Comparison of ENCODE assay signal across 22 mouse cellular contexts in the genomic region with DNA sequence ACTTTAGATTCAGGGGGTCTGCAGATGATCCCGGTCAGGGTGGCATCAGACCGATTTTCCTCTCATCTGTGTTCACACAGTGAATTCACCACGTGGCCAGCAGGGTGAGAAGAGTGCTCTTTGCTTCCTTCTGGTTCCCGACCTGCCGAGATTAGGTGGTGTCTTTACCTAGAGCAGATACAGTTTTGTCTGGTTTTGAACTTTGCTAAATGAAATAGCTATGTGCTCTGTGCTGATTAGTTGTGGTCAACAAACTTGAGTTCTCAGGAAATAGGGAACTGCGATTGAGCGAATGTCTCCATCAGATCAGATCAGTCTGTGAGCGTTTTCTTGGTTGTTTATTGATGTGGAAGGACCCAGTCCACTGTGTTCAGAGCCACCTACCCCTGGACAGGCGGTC.
"Had no signal": no experiment of that assay in that cellular context is flagged by ENCODE, and none has a peak within 500 bp of the region (broad histone marks: within the 10 kb centered on the region; RNA-seq: fewer than 3 reads in every experiment).

No protein-coding gene starts in this region.

- DNase-seq: liver, postnatal 0 days; lung, adult 2 months; lung, postnatal 14 days; lung, postnatal 36 days; midbrain, embryonic 14.5 days; retina, postnatal 1 day; right cerebral cortex, adult 18-20 months; right cerebral cortex, postnatal 25 days; right cerebral cortex, postnatal 4 days; spleen, adult 18-20 months; thymus, adult 18-20 months; thymus, postnatal 14 days; thymus, postnatal 36 days had no signal

- H3K27ac ChIP-seq: lung, embryonic 15.5 days; midbrain, embryonic 10.5 days; midbrain, embryonic 12.5 days; neural tube, embryonic 13.5 days; neural tube, embryonic 15.5 days had no signal

- ATAC-seq: liver, postnatal 0 days; lung, postnatal 0 days; midbrain, embryonic 16.5 days had no signal

- H3K4me3 ChIP-seq: lung, embryonic 15.5 days; megakaryocyte, embryonic 14.5 days; midbrain, embryonic 10.5 days; midbrain, embryonic 12.5 days; myocyte; neural tube, embryonic 13.5 days; neural tube, embryonic 15.5 days had no signal
